Mouse (Mus musculus): Measurements from ENCODE around the gene Mslnl.

Mslnl gene

DNA sequence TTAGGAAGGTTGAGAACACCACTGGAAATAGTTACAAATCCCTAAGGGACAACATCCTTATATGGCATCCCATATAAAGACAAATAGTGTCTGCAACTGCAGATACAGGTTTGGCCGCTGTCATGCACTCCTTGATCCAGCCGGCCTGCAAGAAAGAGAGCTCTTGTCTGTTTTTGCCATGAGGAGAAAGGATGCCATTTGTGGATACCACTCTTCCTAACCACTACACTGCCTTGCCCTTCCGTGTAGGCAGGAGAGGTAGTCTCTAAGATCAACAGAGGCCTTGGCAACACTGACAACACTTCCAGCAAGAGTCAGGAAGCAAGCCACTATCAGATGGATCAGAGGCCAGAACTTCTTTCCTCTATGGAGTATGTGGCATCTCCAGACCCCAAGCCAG is 50.4 kb downstream of the Mslnl start, which contains the start of gene Ccdc78:
Ccdc78 (plus strand) TSS at position 301 of the 400 bp plus-strand sequence.
- DNase-seq (ENCODE audit: extremely low spot score), result no peak

DNA sequence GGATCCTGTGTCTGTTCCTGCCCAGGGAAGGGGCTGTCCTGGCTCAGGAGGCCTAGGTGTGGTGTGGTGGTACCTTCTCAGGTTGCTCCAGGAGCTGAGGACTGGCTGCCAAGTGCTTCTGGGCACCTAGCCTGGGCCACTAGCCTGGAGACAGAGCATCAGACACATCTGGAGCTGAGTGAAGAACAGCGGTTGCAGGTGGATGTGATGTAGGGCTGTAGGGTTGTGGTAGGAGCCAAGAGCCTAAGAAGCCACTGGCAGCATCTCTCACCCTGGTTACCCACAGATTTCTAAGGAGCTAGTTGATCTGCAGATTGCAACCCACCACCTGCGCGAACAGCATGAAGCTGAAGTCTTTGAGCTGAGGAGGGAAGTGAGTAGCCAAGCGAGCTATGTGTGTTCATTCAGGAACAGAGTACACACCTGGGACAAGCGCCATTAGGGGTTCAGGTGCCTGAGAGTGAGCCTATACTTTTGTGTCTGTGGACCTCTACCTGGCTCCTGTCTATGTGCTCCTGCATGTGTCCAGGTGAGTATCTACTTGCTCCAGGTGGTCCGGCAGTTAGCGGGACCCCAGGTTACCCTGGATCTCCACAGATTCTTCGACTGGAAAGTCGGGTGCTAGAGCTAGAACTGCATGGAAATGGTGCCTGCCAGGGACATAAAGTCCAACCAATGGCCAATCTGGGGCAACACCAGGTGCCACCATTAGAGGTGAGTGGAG is 51.1 kb downstream of the Mslnl start:
- no peak for DNase-seq (ENCODE audit: extremely low spot score)

DNA sequence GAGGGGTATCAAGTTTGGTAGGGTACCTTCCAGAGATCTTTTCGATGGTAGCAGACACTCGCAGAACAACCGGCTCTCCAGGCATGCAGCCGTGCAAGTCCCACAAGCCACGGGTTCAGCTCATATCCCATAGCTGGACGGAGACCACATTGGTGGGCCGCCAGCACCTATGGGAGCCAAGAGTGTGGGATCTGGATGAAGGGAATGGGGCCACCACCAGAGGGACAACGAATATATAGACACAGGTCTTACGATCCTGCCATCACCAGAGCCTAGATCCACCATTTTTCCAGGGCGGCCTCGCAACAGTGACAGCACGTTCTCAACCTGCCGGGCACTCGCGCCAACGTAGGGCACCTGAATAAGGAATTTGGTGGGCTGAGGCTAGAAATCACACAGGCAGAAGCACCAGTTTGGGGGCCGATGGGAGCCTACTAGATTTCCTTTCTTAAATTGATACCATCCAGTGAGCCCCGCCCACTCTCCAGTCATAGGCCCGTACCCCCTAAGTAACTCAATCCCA is 55.5 kb downstream of the Mslnl start:
- DNase-seq (ENCODE audit: extremely low spot score), result no peak

DNA sequence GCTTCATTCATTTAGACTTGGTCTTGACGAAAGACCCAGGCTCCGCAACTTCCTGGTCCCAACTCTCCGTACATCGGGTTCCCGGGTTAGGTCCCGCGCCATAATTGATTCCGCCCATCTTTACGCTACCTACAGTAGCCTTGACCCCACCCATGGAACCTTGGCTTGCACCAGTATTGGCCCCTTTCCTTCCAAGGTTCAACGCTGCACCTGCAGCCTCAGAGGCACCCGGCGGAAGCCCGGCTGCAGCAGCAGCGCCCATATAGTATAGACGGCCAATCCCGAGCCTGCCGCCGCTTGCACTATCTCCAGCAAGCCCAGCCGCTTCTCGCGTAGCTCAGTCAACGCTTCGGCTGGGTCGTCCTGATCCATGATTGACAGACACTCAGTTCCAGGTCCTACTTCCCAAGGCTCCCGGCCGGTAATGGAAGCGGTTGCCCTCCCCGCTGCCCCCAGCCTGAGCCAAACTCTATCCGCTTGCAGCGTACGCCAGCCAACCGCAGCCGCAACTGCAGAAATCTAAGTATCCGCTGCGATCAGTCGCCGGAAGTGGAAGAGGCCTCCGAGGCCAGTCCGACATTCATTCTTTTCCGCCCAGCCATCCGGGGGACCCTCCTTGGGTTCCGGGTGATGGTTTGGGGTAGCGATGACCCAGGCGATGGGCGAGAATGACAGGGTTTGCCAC is 56.1 kb downstream of the Mslnl start:
- DNase-seq (ENCODE audit: extremely low spot score), result peak; percentile 90

DNA sequence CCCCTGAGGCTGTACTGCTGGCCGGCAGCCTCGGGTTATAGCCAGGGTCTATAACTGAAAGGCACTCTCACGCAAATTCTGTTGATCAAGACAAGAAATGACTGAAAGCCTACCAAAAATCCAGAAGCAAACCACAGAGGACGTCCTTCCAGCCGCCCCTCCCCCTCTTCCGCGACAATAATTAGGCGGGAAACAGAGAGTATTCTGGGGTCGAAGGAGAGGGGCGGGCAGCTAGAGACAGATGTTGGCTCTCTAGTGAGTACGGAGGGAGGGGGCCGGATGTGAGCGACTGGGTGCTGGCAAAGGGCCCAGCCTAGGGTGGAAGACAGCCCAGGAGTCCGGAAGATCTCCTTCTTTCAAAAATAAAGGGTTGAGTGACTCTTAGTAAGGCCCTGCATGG is 56.8 kb downstream of the Mslnl start, which contains the start of gene Fam173a:
Fam173a (minus strand) TSS at position 287 of the 400 bp plus-strand sequence.
- DNase-seq (ENCODE audit: extremely low spot score), result peak; percentile 77

DNA sequence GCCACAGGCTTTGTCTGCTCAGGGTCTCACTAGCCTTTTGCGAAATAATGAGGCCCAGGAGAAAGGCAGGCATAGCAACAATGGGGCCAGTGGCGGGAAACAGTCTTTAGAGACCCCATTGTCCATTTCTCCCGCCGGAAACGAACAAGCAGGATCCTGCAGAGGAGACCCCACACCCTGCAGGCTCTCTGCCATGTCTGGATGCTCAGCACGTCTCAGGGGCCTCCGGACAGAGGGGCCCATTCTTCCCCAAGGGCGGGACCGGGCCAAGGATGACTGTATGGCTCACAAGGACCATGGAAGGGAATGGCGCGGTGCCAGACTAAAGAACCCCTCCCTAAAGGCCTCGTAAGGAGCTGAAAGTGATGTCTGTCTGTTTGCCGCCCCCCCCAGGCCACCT is 58.4 kb downstream of the Mslnl start:
- peak; percentile 39 for DNase-seq (ENCODE audit: extremely low spot score)

DNA sequence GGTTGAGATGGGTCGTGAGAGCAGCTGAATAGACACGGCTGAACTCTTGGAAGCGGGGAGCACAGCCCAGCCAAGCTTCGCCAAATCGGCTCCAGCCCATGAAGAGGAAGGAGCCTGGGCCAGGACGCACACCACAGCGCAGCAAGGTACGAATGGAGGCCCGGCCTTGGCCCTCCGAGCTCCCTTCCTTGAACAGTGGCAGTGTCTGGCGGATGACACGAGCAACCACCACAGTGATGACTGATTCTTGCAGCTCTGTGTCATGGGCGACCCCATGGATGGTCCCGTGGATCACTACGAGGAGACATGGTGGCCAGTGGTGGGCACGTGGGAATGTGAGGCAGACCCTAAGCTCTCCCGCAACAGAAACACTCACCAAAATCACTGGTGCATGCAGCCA is 59.2 kb downstream of the Mslnl start:
- DNase-seq (ENCODE audit: extremely low spot score), result no peak

DNA sequence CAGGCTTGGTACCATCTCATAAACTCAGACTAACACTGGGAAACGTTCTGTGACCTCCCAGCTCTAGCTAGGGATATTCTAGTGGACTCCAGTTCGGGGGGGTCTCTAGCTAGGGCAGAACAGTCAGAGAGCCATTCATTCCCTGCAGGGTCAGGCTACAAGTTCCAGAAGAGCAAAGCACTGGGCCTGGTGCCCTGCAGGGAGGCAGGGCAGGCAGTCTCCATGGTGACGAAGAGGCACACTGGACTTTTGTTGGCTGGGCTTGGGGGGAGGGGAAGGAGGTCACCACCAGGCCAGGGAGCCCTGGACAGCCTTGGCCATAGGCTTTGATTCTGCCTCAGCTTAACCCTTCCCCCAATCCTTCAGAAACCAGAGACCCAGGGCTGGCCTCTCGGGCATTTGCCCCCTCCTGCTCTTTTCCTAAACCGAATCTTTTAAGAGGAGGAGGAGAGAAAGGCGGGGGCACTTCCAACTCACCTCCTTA is 59.8 kb downstream of the Mslnl start, which contains the start of gene AC134908.4:
AC134908.4 (minus strand) TSS at position 51 of the 484 bp plus-strand sequence.
- DNase-seq (ENCODE audit: extremely low spot score), result peak; percentile 95

DNA sequence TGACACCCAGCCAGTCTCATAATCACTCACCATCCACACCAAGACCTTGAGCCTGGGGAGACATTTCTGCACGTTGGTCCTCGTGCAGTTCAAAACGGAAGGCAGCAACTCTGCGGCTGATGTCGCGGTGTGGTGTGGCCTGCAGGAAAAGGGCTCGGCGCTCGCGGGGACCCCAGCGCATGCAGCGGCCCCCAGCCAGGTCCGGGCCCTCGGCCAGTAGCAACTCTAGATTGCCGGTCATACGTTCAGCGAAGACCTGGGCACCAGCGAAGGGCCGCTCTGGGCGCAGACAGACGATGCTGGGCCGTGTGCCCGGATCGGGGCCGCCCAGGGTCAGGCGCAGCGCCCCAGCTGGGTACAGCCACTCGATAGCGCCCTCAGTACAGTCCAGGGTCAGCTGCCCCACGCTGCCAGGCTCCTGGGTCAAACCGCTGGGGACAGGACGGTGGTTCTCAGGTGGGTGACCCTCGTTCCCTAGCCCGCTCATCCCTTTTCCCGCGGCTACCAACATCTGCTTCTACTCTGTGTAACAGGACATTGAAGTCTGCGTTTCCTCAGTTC is 60.4 kb downstream of the Mslnl start:
- DNase-seq (ENCODE audit: extremely low spot score), result no peak

DNA sequence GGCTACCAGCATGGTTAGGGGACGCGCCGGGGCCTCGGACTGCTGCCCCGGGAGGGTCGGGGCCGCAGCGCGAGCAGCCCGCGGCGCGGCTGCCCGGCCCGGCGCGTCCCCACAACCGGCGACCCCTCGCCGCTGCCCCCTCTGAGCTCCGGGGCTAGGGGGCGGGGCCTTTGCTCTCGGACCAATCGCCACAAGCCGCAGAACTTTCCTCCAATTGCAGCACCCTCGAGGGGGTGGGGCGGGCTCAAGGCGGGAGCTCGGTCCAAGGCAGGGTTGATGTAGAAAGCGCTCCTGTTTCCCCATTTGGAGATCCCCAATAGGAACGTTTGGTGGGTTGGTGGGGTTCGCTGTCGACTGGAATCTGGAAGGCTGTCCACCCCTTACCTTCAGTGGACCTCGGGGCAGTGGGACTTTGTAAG is 61.1 kb downstream of the Mslnl start, which contains the start of gene Metrn:
Metrn (minus strand) TSS at position 186 of the 419 bp plus-strand sequence.
- peak; percentile 94 for DNase-seq (ENCODE audit: extremely low spot score)

Measured in embryo, embryonic 9.5 days (tissue).